Mouse (Mus musculus) bone marrow macrophage, adult 2 months (primary cell): ENCODE measurements at regions not wholly inside any gene's neighbourhood (a gene's known extent, or its start where the extent isn't known, plus 50 kb on each side); places are given as distances from the start of the nearest gene placed in this dataset.

ENCODE experiments used
- CTCF ChIP-seq: IDR thresholded peaks from 2 replicates; pipeline ENCODE4 v1.5.1; 2012; ENCODE audit warnings: low read depth, mild to moderate bottlenecking, low read length, moderate library complexity
- POLR2A ChIP-seq: IDR thresholded peaks from 2 replicates; pipeline ENCODE4 v1.6.1; 2012; ENCODE audit warnings: mild to moderate bottlenecking, low read depth, low read length, borderline replicate concordance

GRCm38 (mm10) chr12:119054560-119054959 lies 88.3 kb upstream of the Abcb5 start:
- TF ChIP-seq CTCF = no peak
- no peak for TF ChIP-seq POLR2A
